Mouse (Mus musculus): ENCODE data around the gene Lrrc45.

Lrrc45 gene

GRCm38 (mm10) chr11:120704486-120705325, 9.0 kb upstream of the Lrrc45 start:
- no peak for DNase-seq (ENCODE audit: low spot score in 2 of 2)

- DNase-seq (ENCODE audit: low spot score in 2 of 2), result no peak
Observed at GRCm38 (mm10) chr11:120706120-120706519, 7.6 kb upstream of the Lrrc45 start.

GRCm38 (mm10) chr11:120707225-120707624, 6.5 kb upstream of the Lrrc45 start:
- DNase-seq (ENCODE audit: low spot score in 2 of 2), result no peak

- DNase-seq (ENCODE audit: low spot score in 2 of 2), result no peak
Observed at GRCm38 (mm10) chr11:120707969-120708368, 5.8 kb upstream of the Lrrc45 start.

GRCm38 (mm10) chr11:120709551-120709950, 4.2 kb upstream of the Lrrc45 start:
- no peak for DNase-seq (ENCODE audit: low spot score in 2 of 2)

GRCm38 (mm10) chr11:120710672-120711071, 3.1 kb upstream of the Lrrc45 start:
- no peak for DNase-seq (ENCODE audit: low spot score in 2 of 2)

GRCm38 (mm10) chr11:120711980-120712604, 1.6 kb upstream of the Lrrc45 start:
- DNase-seq (ENCODE audit: low spot score in 2 of 2), result no peak

- peak; percentile 27 to 51 for DNase-seq (ENCODE audit: low spot score in 2 of 2)
Observed at GRCm38 (mm10) chr11:120712771-120713568, 755 bp upstream of the Lrrc45 start.

- DNase-seq (ENCODE audit: low spot score in 2 of 2), result no peak
Observed at GRCm38 (mm10) chr11:120714546-120714945, 821 bp downstream of the Lrrc45 start.

- DNase-seq (ENCODE audit: low spot score in 2 of 2), result no peak
Observed at GRCm38 (mm10) chr11:120715131-120715530, 1.4 kb downstream of the Lrrc45 start.

GRCm38 (mm10) chr11:120719242-120719641, 5.5 kb downstream of the Lrrc45 start:
- no peak for DNase-seq (ENCODE audit: low spot score in 2 of 2)

GRCm38 (mm10) chr11:120719841-120720376, 6.2 kb downstream of the Lrrc45 start:
- DNase-seq (ENCODE audit: low spot score in 2 of 2), result no peak

- peak; percentile 80 to 89 for DNase-seq (ENCODE audit: low spot score in 2 of 2)
Observed at GRCm38 (mm10) chr11:120720450-120720849, 6.7 kb downstream of the Lrrc45 start.

GRCm38 (mm10) chr11:120721124-120722066, 7.7 kb downstream of the Lrrc45 start, which contains the start of gene Rac3:
Rac3 (plus strand) TSS chr11:120721470.
- peak in 1 of 2 experiments; percentile 35 for DNase-seq (ENCODE audit: low spot score in 2 of 2)

- DNase-seq (ENCODE audit: low spot score in 2 of 2), result no peak
Observed at GRCm38 (mm10) chr11:120722067-120722630, 8.4 kb downstream of the Lrrc45 start.

- no peak for DNase-seq (ENCODE audit: low spot score in 2 of 2)
Observed at GRCm38 (mm10) chr11:120722761-120723382, 9.1 kb downstream of the Lrrc45 start.

- no peak for DNase-seq (ENCODE audit: low spot score in 2 of 2)
Observed at GRCm38 (mm10) chr11:120723509-120723908, 9.8 kb downstream of the Lrrc45 start.

- DNase-seq (ENCODE audit: low spot score in 2 of 2), result no peak
Observed at GRCm38 (mm10) chr11:120726243-120727168, 12.8 kb downstream of the Lrrc45 start.

- DNase-seq (ENCODE audit: low spot score in 2 of 2), result peak; percentile 48 to 62
Observed at GRCm38 (mm10) chr11:120727169-120727527, 13.4 kb downstream of the Lrrc45 start, which contains the start of gene Dcxr. Dcxr (minus strand) TSS chr11:120727281.

Measured in spleen, postnatal 14 days (tissue).